Mouse (Mus musculus): ENCODE results near the gene Nxph3. TPM values are rescaled to one million over a fixed set of nuclear protein-coding genes. Genes with fewer than 3 reads are reported as not detected.

Gene Nxph3
- polyA plus RNA-seq, 1 experiment: 0.34 TPM

DNA sequence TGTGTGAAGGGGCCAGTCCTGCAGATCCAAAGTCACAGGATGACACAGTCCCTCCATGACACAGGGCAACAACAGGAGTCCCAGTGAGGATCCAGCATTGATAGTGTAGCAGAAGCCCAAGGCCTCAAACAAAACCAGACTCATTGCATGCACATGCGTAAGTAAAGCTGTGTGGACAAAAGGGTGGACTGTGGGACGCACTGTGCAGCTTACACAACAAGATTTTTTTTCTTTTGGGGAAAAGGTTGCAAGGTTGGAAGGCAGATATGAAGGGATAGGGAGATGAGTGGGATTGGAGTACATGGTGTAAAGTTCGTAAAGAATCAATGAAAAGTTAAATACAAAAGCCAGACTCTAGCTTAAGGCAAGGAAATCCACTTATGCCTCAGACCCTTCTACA, 52.2 kb downstream of the Nxph3 start:
- no peak for DNase-seq
- Histone ChIP-seq H3K27me3 (ENCODE audit: control insufficient read depth, insufficient read depth, low read length) (no peaks in the 10 kb centered on the region), H3K36me3 (ENCODE audit: control insufficient read depth, insufficient read depth, low read length) (no peaks in the 10 kb centered on the region), H3K4me1 (replicated peaks; ENCODE audit: control insufficient read depth, insufficient read depth, low read length) (no peaks in the 10 kb centered on the region), H3K27ac (ENCODE audit: control insufficient read depth, insufficient read depth, low read length) (no peak overlapping the region), H3K4me3 (ENCODE audit: control insufficient read depth, insufficient read depth, low read length) (no peak overlapping the region)
- 98% methylated on average over 3 of the region's 3 CpGs for WGBS
- TF ChIP-seq POLR2A (IDR thresholded peaks at IDR 0.05; ENCODE audit: control insufficient read depth, extremely low read depth, insufficient read depth, low read length, poor library complexity) (no peak), CTCF (IDR thresholded peaks at IDR 0.05; ENCODE audit: borderline replicate concordance, control insufficient read depth, extremely low read depth, insufficient read depth, low read length, poor library complexity) (no peak)

DNA sequence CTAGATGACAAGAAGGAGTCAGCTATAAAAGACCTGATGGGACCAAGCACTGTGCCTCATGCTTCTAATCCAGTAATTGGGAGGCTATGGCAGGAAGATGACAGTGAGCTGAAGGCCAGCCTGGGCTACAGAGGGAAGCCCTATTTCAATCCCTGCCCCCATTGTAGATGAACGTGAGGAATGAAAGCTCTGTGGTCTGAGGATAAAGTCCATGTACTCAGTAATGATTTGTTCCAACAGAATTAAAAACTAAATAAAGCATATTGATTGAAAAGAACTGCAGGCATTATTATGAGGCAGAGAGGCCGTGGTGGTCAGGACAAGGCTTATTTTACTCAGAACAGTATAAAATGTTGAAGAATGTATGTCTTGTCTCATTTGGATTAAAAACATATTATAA, 53.5 kb downstream of the Nxph3 start:
- DNase-seq: no peak
- no peak overlapping the region for H3K4me3 ChIP-seq (ENCODE audit: control insufficient read depth, insufficient read depth, low read length)
- no peaks in the 10 kb centered on the region for H3K27me3 ChIP-seq (ENCODE audit: control insufficient read depth, insufficient read depth, low read length)
- WGBS: 95% methylated on average over 2 of the region's 2 CpGs
- no peaks in the 10 kb centered on the region for H3K36me3 ChIP-seq (ENCODE audit: control insufficient read depth, insufficient read depth, low read length)
- TF ChIP-seq POLR2A (IDR thresholded peaks at IDR 0.05; ENCODE audit: control insufficient read depth, extremely low read depth, insufficient read depth, low read length, poor library complexity) (no peak), CTCF (IDR thresholded peaks at IDR 0.05; ENCODE audit: borderline replicate concordance, control insufficient read depth, extremely low read depth, insufficient read depth, low read length, poor library complexity) (no peak)
- no peaks in the 10 kb centered on the region for H3K4me1 ChIP-seq (replicated peaks; ENCODE audit: control insufficient read depth, insufficient read depth, low read length)
- no peak overlapping the region for H3K27ac ChIP-seq (ENCODE audit: control insufficient read depth, insufficient read depth, low read length)

Other genes starting within 250 kb of the Nxph3 start
- 55.5 and 64.8 TPM in 2 replicates for gene Kat7, start 204.3 kb downstream of the Nxph3 start, polyA plus RNA-seq (2012; rRNA removed)
- gene Fam117a, start 177.6 kb downstream of the Nxph3 start, polyA plus RNA-seq (2012; rRNA removed): 204 and 224 TPM in 2 replicates
- 89.3 and 107 TPM in 2 replicates for gene Slc35b1, start 129.9 kb downstream of the Nxph3 start, polyA plus RNA-seq (2012; rRNA removed)
- gene Spop, start 100.5 kb downstream of the Nxph3 start, polyA plus RNA-seq (2012; rRNA removed): 47.9 and 52.0 TPM in 2 replicates
- 6.4 and 7.0 TPM in 2 replicates for gene Ngfr, start 73.2 kb upstream of the Nxph3 start, polyA plus RNA-seq (2012; rRNA removed)
- 88.9 and 103 TPM in 2 replicates for gene Phb, start 152.4 kb upstream of the Nxph3 start, polyA plus RNA-seq (2012; rRNA removed)
- gene Zfp652, start 198.1 kb upstream of the Nxph3 start, polyA plus RNA-seq (2012; rRNA removed): 34.1 and 38.6 TPM in 2 replicates
- 0.34 and 0.38 TPM in 2 replicates for gene B130006D01Rik, start 209.0 kb upstream of the Nxph3 start, polyA plus RNA-seq (2012; rRNA removed)